Mouse (Mus musculus) heart, embryonic 12.5 days (tissue): ENCODE data around the gene Fstl4. TPM values are rescaled to one million over a fixed set of nuclear protein-coding genes. Genes with fewer than 3 reads are reported as not detected.

Experiments
- ATAC-seq: fragments of 200-750 bp; cut with Nextera tagmentation; 2 replicates; pipeline ENCODE4 v1.8.0; 2017; ENCODE audit warnings: moderate TSS enrichment, moderate library complexity; ENCODE audit not compliant: insufficient number of reproducible peaks, low FRiP score
- H3K27ac ChIP-seq: fragments of 300-500 bp; sonication (generic); 2 replicates; pipeline ENCODE4 v1.5.1; 2016; ENCODE audit warnings: mild to moderate bottlenecking, moderate library complexity; ENCODE audit not compliant: poor library complexity, severe bottlenecking
- H3K27me3 ChIP-seq: fragments of 300-500 bp; sonication (generic); replicated peaks from 2 replicates; pipeline ENCODE4 v1.6.1; 2016; ENCODE audit warnings: mild to moderate bottlenecking, moderate library complexity
- H3K36me3 ChIP-seq: fragments of 300-500 bp; sonication (generic); 2 replicates; pipeline ENCODE4 v1.6.1; 2016; ENCODE audit warnings: mild to moderate bottlenecking, moderate library complexity
- H3K4me1 ChIP-seq: fragments of 300-500 bp; sonication (generic); replicated peaks from 2 replicates; pipeline ENCODE4 v1.6.1; 2016; ENCODE audit warnings: mild to moderate bottlenecking
- H3K4me2 ChIP-seq: fragments of 300-500 bp; sonication (generic); 2 replicates; pipeline ENCODE4 v1.6.1; 2016; ENCODE audit warnings: mild to moderate bottlenecking, moderate library complexity
- H3K4me3 ChIP-seq: fragments of 300-500 bp; sonication (generic); 2 replicates; pipeline ENCODE4 v1.5.1; 2016; ENCODE audit warnings: mild to moderate bottlenecking
- H3K9ac ChIP-seq: fragments of 300-500 bp; sonication (generic); 2 replicates; pipeline ENCODE4 v1.6.1; 2016; ENCODE audit warnings: mild to moderate bottlenecking, moderate library complexity
- H3K9me3 ChIP-seq: fragments of 300-500 bp; sonication (generic); replicated peaks from 2 replicates; pipeline ENCODE4 v1.6.1; 2016; ENCODE audit warnings: mild to moderate bottlenecking, moderate library complexity
- WGBS: fragments of 180-500 bp; shearing (Covaris S2); methylation state at CpG from one replicate; pipeline ENCODE4 v1.1.7; 2016; 5-methylcytosine and 5-hydroxymethylcytosine counted together
- polyA plus RNA-seq: library from polyadenylated mRNA; unstranded; fragments of >200 nt; fragmentation: Nextera tagmentation; extraction: Ambion mirVana; gene quantifications from 2 replicates; pipeline ENCODE4 v1.2.1, GENCODE M21; 2016

Gene Fstl4
- polyA plus RNA-seq, 1 experiment from 2014 or later = 14.8 TPM

DNA sequence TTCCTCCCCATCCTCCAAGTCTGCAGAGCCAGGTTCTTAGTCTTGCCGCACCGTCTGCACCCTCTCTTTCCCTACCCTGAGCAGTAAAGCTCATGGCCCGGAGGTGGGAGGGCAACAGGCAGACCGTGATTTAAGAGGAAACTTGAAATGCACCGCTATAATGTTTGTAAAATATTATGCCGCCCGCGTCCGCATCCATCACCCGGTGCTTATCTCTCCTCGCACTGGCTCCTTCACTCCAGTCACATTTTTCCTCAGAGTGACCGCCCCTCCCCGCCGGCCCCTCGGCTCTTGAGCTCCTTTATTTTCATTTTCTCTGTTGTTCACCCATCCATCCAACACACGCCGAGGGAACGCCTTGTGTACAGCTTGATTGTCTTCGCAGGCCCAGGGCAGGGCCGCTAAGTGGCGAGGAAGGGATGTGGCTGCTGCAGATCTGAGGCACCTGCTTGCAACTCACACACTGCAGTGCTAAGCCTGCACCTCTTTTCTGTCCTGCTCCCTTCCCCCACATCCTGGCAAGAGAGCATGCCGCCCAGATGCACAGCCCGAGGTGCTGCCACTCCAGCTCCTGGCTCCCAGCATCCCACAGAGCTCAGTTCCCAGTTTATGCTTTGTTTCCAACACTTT, 368.1 kb downstream of the Fstl4 start:
- ATAC-seq = no peak
- Histone ChIP-seq H3K4me1 (peaks cover 8% of the 10 kb centered on the region), H3K4me3 (0 out of 2 replicates have a peak overlapping the region, but pooled peaks have one; percentile 4), H3K9me3 (no peaks in the 10 kb centered on the region), H3K9ac (no peak overlapping the region), H3K27me3 (no peaks in the 10 kb centered on the region), H3K4me2 (peak overlapping the region; percentile 58), H3K36me3 (no peaks in the 10 kb centered on the region), H3K27ac (no peak overlapping the region)
- WGBS = 46% methylated on average over 23 of the region's 23 CpGs

DNA sequence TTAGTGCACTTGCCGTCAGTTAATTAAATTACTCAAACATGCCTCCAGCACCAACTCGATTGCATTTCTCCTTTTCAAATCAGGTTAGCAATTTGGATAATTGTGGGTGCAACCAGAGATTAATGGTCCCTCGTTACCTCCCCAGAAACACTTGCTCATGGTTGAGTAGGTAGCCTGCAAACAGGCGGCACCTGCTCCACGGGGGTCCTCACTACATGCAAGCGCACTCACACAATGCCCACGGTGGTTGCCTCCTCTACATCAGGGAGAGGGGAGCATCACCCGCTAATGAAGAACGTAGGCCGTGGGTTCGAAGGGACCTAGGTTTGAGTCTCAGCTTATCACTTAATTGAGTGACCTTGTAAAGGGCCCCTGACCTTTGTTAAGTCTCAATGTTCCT, 371.9 kb downstream of the Fstl4 start:
- H3K27ac ChIP-seq = no peak overlapping the region
- ATAC-seq = no peak
- 84% methylated on average over 11 of the region's 11 CpGs for WGBS

DNA sequence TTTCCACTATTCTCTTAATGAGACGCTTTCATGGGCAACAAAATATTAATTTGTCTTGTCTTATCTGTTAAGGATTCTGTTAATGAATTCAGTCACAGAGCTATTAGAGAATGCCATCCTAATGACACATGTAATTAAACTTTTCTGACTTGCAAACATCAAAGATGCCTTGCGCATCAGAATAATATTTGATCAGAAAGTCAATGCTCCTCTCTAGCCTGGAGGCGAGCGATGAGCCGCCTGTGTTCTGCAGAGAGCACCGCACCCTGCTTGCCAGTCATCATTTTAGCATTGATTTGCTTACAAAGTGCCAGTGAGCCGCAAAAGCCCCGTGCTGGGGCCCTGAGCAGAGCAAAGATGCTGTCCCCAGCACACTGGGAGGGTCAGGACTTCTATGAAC, 372.9 kb downstream of the Fstl4 start:
- H3K27ac ChIP-seq = no peak overlapping the region
- H3K36me3 ChIP-seq = no peaks in the 10 kb centered on the region
- no peaks in the 10 kb centered on the region for H3K27me3 ChIP-seq
- no peak overlapping the region for H3K9ac ChIP-seq
- H3K9me3 ChIP-seq = no peaks in the 10 kb centered on the region
- no peak for ATAC-seq
- H3K4me3 ChIP-seq = no peak overlapping the region
- WGBS = 77% methylated on average over 8 of the region's 8 CpGs
- H3K4me2 ChIP-seq = no peak overlapping the region
- H3K4me1 ChIP-seq = peaks cover 6% of the 10 kb centered on the region

More for the DNA sequence above, 371.9 kb downstream of the Fstl4 start:
- Histone ChIP-seq H3K4me3 (no peak overlapping the region), H3K9me3 (no peaks in the 10 kb centered on the region), H3K4me1 (peaks cover 8% of the 10 kb centered on the region), H3K27me3 (no peaks in the 10 kb centered on the region), H3K4me2 (no peak overlapping the region), H3K9ac (no peak overlapping the region), H3K36me3 (no peaks in the 10 kb centered on the region)

DNA sequence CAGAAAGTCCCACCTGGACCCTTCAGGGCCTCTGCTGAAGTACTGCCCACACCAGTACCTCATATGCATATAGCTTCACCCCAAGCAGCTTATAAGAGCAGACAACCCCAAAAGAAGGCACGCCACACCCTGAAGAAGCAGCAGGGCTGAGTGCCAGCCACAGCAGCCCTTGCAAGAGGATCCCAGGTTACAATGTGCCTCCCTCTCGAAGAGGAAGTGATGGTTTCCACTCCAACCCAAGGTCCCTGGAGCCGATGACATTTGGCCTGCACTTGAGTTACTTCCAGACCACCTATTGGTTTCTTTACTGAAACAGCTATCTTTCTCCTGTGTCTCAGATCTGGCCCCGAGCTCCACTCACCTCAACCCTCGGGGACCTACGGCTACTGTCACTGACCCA, 373.8 kb downstream of the Fstl4 start:
- Histone ChIP-seq H3K9me3 (no peaks in the 10 kb centered on the region), H3K9ac (no peak overlapping the region), H3K27ac (no peak overlapping the region), H3K27me3 (no peaks in the 10 kb centered on the region), H3K4me2 (no peak overlapping the region), H3K4me1 (no peaks in the 10 kb centered on the region), H3K36me3 (no peaks in the 10 kb centered on the region), H3K4me3 (no peak overlapping the region)
- ATAC-seq = no peak
- 78% methylated on average over 6 of the region's 6 CpGs for WGBS

DNA sequence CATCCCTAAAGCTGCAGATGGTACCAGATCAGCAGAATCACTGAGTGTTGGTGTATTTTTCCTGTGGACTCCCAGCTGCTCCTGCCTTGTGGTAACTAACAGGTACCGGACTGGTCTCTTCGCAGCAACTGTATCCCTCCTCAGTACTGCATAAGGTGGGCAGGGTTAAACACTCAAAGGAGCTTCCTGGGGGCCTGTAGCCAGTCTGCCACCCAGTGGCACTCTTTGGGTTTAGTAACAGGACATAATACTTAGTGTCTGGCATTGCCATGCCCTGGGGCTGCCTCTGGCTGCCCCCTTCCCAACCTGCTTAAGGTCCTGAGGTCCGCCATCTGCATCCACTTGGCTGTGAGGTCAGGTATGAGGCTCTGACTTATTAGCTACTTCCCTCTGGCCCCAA, 375.2 kb downstream of the Fstl4 start:
- Histone ChIP-seq H3K27ac (no peak overlapping the region), H3K36me3 (no peaks in the 10 kb centered on the region), H3K9me3 (no peaks in the 10 kb centered on the region), H3K4me3 (no peak overlapping the region), H3K4me1 (no peaks in the 10 kb centered on the region), H3K4me2 (no peak overlapping the region), H3K27me3 (no peaks in the 10 kb centered on the region), H3K9ac (no peak overlapping the region)
- ATAC-seq = no peak
- WGBS = 82% methylated on average over 3 of the region's 3 CpGs

DNA sequence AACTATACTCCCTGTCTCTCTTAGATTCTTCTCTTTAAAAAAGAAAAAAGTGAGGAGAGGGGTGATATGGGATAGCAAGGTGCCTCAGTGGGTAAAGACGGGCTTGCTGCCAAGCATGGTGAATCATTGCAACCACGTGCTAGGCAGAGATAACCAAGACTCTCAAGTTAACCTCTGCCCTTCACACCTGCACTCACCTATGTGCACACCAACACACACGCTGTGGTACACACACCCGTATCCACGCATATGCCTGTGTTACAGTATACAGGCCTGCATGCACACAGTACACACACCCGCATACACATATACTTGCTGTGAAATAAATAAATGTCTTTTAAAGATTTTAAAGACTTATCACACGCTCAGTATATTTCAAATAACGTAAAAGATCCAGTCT, 375.8 kb downstream of the Fstl4 start:
- H3K27ac ChIP-seq = no peak overlapping the region
- no peaks in the 10 kb centered on the region for H3K27me3 ChIP-seq
- no peaks in the 10 kb centered on the region for H3K4me1 ChIP-seq
- H3K4me3 ChIP-seq = no peak overlapping the region
- no peaks in the 10 kb centered on the region for H3K9me3 ChIP-seq
- H3K4me2 ChIP-seq = no peak overlapping the region
- WGBS = 74% methylated on average over 8 of the region's 8 CpGs
- H3K36me3 ChIP-seq = no peaks in the 10 kb centered on the region
- ATAC-seq = no peak
- no peak overlapping the region for H3K9ac ChIP-seq

DNA sequence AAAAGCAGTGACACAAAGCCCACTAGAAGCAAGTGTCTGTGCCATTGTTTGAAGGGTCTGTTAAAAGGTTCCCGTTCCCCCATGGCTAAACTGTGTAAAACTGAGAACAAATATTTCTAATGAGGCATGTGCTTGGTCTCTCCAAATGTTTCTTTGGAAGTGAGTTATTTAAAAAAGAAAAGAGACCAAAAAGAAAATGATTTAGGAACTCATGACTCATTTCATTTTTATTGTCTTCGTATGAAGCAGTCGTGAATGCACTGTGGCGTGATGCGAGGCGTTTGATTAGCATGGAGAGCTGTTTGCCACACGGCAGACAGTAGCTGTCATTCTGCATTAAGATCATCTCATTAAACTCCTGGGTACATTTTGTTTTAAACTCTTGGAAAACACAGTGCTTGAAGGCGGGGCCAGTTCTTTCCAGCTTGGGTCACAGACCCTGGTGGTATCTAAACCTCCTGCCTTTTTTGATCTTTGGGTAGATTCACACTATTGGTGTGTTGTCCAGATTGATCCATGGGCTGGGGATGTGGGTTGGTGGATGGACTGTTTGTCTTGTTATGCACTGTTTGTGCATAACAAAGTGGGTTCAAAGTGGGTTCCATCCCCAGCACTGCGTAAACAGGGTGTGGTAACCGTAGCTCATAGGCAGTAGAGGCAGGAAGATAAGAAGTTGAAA, 376.4 kb downstream of the Fstl4 start:
- no peaks in the 10 kb centered on the region for H3K9me3 ChIP-seq
- H3K27ac ChIP-seq = no peak overlapping the region
- H3K4me1 ChIP-seq = no peaks in the 10 kb centered on the region
- ATAC-seq = no peak
- H3K4me3 ChIP-seq = no peak overlapping the region
- 84% methylated on average over 10 of the region's 10 CpGs for WGBS
- H3K27me3 ChIP-seq = no peaks in the 10 kb centered on the region
- H3K36me3 ChIP-seq = no peaks in the 10 kb centered on the region
- H3K4me2 ChIP-seq = no peak overlapping the region
- H3K9ac ChIP-seq = no peak overlapping the region

DNA sequence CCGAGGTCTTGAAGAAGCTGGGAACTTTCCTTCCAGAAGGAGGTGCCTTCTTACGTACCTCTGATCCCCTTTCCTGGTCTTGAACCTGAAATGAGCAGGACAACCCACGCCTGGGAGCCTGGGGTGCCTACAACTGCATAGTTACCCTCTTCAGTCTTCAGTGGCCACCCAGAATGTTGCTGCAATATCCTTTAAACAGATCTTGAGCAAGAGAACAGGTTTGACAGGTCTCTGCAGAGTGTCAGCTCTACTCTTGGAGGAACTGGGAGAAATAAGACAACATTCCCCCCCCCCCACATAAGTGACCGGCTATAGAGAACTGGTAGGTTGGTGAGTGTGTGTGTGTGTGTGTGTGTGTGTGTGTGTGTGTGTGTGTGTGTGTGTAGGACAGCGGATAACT, 379.1 kb downstream of the Fstl4 start:
- Histone ChIP-seq H3K4me1 (no peaks in the 10 kb centered on the region), H3K9me3 (no peaks in the 10 kb centered on the region), H3K27ac (no peak overlapping the region), H3K36me3 (no peaks in the 10 kb centered on the region), H3K27me3 (no peaks in the 10 kb centered on the region), H3K9ac (no peak overlapping the region), H3K4me2 (no peak overlapping the region), H3K4me3 (no peak overlapping the region)
- no peak for ATAC-seq
- WGBS = 60% methylated on average over 5 of the region's 5 CpGs

DNA sequence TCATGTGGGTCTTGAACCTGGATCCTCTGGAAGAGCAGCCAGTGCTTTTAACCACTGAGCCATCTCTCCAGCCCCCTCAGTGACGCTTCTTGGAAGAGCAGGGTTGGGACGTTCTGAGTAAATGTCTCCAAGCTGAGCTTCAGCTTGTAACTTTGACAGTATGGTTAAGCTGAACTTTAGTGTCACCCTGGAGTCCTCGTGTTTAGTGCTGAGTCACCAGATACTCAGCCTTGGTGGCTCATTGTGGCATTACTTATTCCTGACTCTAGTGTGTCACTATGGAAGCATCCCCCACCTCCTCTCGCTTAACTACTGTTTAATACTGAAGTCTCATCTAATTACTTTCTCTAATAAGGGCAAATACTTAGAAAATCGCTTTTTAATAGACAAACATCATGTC, 380.1 kb downstream of the Fstl4 start:
- 65% methylated on average over 5 of the region's 5 CpGs for WGBS
- Histone ChIP-seq H3K9me3 (no peaks in the 10 kb centered on the region), H3K27ac (no peak overlapping the region), H3K4me2 (no peak overlapping the region), H3K27me3 (no peaks in the 10 kb centered on the region), H3K36me3 (no peaks in the 10 kb centered on the region), H3K9ac (no peak overlapping the region), H3K4me3 (no peak overlapping the region), H3K4me1 (no peaks in the 10 kb centered on the region)
- no peak for ATAC-seq

DNA sequence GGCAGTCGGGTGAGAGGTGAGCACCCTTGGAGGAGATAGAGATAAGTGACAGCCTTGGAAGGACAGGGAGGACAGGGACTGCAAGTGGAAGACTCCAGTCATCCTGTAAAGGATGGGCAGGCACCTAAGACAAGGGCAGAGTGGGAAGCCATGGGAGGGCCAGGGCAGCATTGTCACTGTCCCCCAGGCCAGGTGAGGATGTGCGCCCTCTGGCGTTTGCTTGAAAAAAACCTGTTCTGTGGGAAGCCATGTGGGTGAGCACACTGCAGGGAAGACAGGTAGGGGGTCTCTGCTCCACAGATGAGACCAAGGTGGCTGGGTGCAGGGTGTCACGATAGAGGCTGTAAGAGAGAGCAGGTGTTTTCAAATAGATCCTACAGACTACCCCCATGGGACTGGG, 381.9 kb downstream of the Fstl4 start:
- 33% methylated on average over 4 of the region's 4 CpGs for WGBS
- no peaks in the 10 kb centered on the region for H3K4me1 ChIP-seq
- ATAC-seq = no peak

DNA sequence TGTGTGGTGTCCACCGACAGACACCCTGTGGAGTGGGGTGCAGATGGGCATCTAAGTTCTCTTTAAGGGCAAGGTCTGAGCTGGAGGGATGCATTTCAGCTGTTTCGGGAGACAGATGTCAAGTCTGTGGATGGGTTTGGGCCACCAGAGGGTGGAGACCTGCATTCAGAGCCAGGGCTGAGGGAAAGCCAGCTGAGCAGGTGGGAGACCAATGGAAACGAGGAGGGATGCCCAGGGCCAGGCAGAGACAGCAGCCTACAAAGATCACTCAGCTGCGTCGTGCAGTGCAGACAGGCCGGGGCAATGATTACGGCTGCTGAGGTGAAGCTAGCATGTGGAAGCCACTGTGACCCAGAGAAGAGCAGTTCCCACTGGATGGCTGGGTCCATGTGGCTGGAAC, 392.0 kb downstream of the Fstl4 start:
- Histone ChIP-seq H3K27ac (no peak overlapping the region), H3K36me3 (no peaks in the 10 kb centered on the region), H3K9me3 (no peaks in the 10 kb centered on the region), H3K4me1 (no peaks in the 10 kb centered on the region), H3K27me3 (no peaks in the 10 kb centered on the region), H3K4me3 (no peak overlapping the region), H3K4me2 (no peak overlapping the region), H3K9ac (no peak overlapping the region)
- 78% methylated on average over 7 of the region's 7 CpGs for WGBS
- no peak for ATAC-seq

More for the DNA sequence above, 381.9 kb downstream of the Fstl4 start:
- no peaks in the 10 kb centered on the region for H3K36me3 ChIP-seq
- H3K27ac ChIP-seq = no peak overlapping the region
- H3K9ac ChIP-seq = no peak overlapping the region
- no peaks in the 10 kb centered on the region for H3K27me3 ChIP-seq
- no peaks in the 10 kb centered on the region for H3K9me3 ChIP-seq
- no peak overlapping the region for H3K4me3 ChIP-seq
- no peak overlapping the region for H3K4me2 ChIP-seq
